Mouse (Mus musculus): ENCODE measurements at regions not wholly inside any gene's neighbourhood (a gene's known extent, or its start where the extent isn't known, plus 50 kb on each side); places are given as distances from the start of the nearest gene placed in this dataset.

GRCm38 (mm10) chr13:54285968-54286367 lies 85.2 kb upstream of the Cplx2 start:
- DNase-seq, result peak; percentile 15

- DNase-seq, result no peak
These were observed 84.5 kb upstream of the Cplx2 start for GRCm38 (mm10) chr13:54286616-54287015.

- DNase-seq, result no peak
These were observed 81.1 kb upstream of the Cplx2 start for GRCm38 (mm10) chr13:54290066-54290465.

- DNase-seq, result no peak
These were observed 78.8 kb upstream of the Cplx2 start for GRCm38 (mm10) chr13:54292394-54292793.

DNA sequence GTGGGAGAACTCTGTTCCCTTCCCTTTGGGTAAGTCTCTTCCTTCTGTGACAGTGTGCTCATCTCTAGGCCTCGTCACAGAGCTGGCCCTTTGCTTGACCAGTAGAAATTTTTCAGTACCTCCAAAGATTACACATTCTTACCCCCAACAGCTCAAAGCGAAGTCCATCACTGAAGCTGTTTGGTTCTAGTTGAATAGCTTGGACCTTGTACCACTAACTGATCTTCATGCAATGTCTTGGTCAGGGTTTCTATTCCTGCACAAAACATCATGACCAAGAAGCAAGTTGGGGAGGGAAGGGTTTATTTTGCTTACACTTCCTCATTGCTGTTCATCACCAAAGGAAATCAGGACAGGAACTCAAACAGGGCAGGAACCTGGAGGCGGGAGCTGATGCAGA lies 78.1 kb upstream of the Cplx2 start:
- peak; percentile 73 for DNase-seq

DNA sequence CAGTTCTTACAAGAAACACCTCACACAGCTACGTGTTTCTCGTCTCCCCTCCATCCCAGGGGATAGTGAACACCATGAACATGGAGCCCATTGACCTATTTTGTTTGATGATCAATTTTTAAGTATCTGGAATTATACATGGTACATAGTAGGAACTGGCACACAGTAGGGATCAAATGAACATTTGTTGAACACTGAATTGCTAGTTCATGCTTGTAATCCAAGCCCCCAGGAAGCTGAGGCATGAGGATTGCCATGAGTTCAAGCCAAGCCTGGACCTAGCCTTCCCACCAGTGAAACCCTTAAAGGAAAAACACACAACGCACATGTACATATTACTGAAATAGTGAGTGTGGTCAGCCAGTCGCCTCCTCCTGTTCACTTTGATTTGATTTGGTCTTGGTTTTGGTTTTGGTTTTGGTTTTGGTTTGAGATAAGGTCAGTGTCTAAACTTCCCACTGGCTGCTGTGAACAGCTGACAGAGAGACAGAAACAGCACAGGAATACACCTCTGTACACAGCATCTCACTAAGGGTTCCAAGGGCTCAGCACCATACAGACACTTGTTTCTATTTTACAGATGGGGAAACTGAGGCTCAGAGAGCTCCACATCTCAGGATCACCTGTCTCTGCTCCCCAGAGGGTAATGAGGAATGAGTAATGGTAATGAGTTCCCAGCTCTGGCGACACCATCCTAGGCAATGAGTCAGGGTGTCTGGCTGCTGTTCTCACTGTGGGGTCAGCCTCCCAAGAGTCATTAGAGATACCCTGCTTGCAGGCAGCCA lies 75.5 kb upstream of the Cplx2 start:
- DNase-seq, result no peak

GRCm38 (mm10) chr13:54296260-54296555 lies 74.9 kb upstream of the Cplx2 start:
- DNase-seq, result no peak

DNA sequence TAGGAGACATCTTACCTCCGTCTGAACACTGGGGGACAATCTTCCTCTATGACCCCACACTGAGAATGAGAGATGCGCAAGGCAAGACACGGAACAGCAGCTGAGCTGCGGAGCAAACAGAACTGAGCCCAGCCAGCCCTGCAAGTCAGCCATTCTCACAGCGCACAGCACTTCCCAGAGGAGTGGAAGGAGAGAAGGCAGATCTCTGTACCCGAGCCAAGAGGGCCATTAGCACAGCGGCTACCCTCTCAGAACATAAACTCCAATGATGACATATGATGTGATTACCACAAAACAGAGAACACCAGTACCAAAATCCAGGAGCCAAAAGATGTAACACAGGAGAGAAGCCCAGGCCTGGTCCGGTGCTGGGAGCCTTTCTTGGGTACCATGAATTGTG lies 72.3 kb upstream of the Cplx2 start:
- DNase-seq, result no peak

DNA sequence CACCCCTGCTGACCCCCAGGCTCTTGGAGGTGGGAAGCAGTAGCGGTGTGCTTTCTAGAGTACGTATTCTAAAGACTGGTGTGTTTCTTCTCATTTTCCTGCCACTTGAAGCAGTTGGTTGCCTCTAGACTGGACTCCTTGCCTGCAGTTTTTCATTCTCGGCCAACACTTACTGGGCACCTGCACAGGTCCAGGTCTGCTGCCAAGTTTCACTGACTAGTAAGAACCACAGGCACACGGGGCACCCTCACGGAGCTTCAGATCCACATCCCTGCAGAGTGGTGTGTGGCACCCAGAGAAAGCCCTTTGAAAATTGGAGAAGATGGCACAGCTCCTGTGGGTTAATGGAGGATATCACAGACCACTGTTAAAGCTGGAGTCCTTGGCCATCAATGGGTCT lies 71.9 kb upstream of the Cplx2 start:
- DNase-seq, result no peak

DNA sequence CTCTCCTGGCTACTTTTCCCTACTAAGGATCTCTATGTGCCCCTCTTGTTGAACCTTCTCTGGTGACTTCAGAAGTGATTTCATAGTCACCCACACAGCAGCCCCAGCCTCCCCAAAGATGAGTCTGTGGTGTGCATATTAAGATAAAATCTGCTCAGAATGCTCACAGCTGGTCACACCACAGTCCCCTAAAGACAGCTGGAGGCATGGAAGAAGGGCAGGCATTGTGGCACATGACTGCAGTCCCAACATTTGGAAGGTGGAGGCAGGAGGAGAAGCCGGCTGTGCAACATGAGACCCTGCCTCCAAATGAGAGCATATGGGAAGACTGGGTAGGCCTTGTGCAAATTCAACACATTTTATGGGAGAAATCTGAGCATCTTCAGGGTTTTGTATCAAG lies 70.0 kb upstream of the Cplx2 start:
- DNase-seq, result no peak

DNA sequence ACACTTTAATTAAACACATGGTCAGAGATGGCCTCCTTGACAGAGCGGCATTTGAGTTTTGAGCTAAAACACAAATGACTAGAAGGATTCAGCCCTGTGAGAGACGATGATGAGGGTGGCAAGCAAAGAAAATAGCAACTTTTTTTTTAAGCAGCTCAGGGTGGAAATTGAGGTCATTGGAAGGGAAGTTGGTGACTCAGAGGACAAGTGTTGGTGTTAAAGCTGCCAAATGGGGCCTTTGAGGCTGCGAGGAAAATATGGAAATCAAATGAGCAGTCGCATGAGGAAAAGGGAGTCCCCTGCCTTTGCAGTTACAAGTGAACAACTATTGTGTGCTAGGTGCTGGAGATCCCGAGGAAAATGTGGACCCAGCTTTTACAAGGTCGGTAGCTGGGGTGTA lies 69.5 kb upstream of the Cplx2 start:
- DNase-seq, result no peak

GRCm38 (mm10) chr13:54302351-54303070 lies 68.6 kb upstream of the Cplx2 start:
- DNase-seq, result peak; percentile 39

DNA sequence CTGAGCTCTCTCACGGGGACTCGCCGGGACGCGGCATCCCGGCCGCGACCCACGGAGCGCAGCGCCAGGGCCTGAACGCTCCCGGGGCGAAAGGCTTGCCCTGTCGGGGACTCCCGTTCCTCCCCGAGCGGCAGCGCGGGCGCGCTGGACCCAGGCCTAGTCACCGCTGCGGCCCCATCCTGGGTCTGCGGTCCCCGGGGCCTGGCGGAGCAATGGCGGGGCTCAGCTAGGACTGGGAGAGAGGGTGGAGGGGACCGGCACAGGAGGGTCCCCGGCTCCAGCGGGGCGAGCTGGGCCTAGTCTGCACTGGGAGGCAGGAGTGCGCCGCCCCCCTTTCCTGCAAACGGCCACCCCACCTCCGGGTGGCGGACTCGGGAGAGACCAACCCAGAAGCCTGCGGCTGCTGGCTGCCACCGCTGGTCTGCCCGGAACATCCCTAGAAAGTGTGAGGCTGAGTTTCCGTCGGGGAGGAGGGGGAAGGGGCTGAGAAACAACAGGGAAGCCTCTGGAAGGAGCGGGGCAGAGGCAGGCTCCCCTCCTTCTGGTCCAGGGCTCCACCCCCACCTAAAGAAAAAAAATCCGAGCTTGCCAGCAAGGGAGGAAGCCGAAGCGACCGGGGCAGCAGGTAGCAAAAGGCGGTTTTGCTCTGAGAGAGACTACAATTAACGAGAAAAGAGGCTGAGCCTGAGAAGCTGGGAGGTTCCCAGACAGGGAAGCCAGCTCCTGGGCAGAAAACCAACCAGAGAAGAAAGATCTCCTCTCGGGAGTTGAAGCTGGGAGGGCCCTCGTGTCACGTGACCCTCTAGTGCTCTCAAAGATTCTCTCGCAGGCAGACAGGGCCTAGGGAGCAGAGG lies 67.9 kb upstream of the Cplx2 start:
- DNase-seq, result peak; percentile 95

- DNase-seq, result no peak
These were observed 66.9 kb upstream of the Cplx2 start for GRCm38 (mm10) chr13:54304251-54304650.

- DNase-seq, result no peak
These were observed 62.6 kb upstream of the Cplx2 start for GRCm38 (mm10) chr13:54308591-54308990.

- DNase-seq, result no peak
These were observed 61.8 kb upstream of the Cplx2 start for GRCm38 (mm10) chr13:54309354-54309753.

DNA sequence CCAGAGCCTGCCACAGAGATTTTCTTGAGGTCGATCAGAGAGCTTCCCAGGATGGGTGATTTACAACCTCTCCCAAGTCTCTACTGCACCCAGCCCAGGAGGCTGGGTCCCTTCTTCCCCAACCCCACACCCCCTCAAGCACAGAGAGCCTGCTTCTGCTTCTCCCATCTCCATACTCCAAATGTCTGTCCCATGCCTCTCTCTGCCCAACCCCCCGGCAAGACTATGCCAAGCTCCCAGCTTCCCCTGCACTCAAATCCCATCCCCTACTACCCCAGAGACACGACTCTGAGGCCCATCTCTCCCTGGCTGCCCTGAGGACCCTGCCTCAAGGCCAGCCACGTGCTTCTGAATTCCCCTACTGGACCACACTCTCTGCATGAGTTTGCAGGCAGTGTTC lies 61.0 kb upstream of the Cplx2 start:
- DNase-seq, result no peak

DNA sequence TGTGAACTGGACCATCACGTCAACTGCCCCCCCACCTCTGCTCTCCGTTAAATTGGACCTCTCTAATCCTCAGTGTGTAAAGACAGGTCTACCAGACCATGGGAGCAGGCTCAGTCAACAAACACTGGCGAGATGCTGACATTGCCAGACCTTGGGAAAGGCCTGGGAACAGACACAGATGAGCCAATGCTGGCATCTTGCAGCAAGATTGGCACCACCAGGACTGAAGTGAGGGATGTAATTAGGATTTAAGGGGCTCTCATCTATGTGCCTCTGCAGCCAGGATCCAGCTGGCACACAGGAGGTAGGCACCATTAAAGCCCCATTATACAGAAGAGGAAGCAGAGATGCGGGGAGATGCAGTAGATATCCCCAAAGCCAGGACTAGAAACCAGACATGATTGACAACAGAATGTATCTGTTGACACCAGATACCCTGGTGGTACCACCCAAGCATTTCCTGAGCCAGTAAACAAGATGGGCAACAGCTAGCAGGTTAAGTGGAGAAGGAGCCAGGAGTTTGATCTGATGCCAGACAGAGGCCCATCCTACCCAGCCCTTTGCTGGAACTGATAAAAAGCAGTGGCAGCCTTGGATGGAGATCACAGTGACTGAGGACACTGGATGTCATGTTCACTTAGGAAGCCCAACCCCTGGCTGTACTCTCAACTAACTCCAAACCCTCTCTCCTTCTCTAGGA lies 59.7 kb upstream of the Cplx2 start:
- DNase-seq, result no peak

- no peak for DNase-seq
These were observed 58.6 kb upstream of the Cplx2 start for GRCm38 (mm10) chr13:54312405-54313185.

DNA sequence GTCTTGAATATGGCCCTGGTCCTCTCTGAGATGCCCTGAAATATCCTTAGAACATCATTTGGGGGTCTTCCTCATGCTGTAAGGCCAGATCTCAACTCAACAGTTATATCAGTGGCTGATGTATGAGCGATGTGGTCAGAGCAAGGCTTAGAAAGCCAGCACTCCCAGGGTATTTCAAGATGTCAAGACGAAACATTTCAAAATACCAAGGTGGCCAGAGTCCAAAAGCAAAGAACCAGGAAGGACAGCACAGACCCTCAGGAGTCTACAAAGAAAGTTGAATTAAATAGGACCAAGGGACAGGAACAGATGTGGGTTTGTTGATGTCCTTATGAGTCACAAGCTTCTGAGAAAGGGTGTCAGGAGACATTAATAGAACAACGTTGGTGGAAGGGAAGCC lies 55.8 kb upstream of the Cplx2 start:
- DNase-seq, result no peak

DNA sequence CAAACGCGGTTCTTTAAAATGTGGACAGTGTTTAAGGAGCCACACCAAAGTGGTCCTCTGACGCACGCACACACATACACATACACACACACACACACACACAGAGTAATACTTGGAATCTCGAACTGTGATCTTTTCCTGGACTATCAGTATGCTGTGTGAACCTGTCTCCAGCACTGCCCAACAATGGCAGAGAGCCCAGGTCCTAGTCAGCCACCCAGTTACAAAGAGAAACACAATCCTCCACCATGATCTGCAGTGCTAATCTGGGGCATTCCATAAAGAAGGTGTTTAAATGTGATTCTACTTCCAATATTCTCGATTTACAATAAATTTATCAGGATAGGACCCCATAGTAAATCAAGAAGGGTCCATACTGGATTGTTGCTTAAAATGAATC lies 54.2 kb upstream of the Cplx2 start:
- DNase-seq, result no peak

- DNase-seq, result peak; percentile 35
These were observed 53.0 kb upstream of the Cplx2 start for GRCm38 (mm10) chr13:54318161-54318560.

Data from kidney, adult 9 months (tissue).